Mouse (Mus musculus) erythroblast, embryonic 14.5 days (primary cell): Measurements from ENCODE around the gene Sars.

Experiments
- GATA1 ChIP-seq: IDR thresholded peaks from 2 replicates; pipeline ENCODE4 v1.6.1; 2012; ENCODE audit warnings: low read length, inconsistent platforms, mixed read lengths
- TAL1 ChIP-seq: IDR thresholded peaks from 3 replicates; pipeline ENCODE4 v1.6.1; 2012; ENCODE audit warnings: low read length, inconsistent platforms, mixed read lengths

GRCm38 (mm10) chr3:108425624-108426018, 19.4 kb downstream of the Sars start:
- no peak for TF ChIP-seq TAL1
- no peak for TF ChIP-seq GATA1
